Mouse (Mus musculus) 3T3-L1 (cell line): ENCODE results near the gene Twnk.
"Not testable (repeated sequence)": the region's sequence is repeated elsewhere in the genome, so short reads cannot be mapped to it uniquely, and the experiment has no call there.

Source experiments
- DNase-seq: peaks from one replicate; pipeline ENCODE4 v3.0.0-alpha.2; 2015; ENCODE audit warnings: low read depth, low spot score

Gene Twnk

DNA sequence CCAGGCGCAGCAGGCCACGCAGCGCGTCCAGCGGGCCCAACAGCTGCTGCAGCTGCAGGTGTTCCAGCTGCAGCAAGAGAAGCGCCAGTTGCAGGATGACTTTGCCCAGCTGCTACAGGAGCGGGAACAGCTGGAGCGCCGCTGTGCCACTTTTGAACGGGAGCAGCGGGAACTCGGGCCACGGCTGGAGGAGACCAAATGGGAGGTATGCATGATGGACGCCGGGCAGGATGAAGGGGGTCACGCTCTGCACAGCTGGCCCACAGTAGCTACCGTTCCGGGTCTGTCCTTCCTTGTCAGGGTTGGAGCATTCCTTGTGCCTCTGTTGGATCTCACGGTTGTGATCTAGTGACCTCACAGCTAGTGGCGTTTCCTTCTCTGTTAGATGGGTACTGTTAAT lies 19.3 kb downstream of the Twnk start:
- no peak for DNase-seq

DNA sequence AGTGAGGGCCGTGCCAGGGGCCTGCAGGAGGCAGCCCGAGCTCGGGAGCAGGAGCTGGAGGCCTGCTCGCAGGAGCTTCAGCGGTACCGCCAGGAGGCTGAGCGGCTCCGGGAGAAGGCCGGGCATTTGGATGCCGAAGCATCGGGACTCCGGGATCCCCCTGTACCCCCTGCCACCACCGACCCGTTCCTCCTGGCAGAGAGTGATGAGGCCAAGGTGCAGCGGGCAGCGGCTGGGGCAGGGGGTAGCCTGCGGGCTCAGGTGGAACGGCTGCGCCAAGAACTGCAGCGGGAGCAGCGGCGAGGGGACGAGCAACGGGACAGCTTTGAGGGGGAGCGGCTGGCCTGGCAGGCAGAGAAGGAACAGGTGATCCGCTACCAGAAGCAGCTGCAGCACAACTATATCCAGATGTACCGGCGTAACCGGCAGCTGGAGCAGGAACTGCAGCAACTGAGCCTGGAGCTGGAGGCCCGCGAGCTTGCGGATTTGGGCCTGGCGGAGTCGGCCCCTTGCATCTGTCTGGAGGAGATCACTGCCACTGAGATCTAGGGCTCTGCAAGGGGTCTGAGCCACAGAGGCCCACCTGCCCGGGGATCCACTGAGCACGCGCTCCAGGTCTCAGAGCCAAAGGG lies 20.6 kb downstream of the Twnk start:
- no peak for DNase-seq

DNA sequence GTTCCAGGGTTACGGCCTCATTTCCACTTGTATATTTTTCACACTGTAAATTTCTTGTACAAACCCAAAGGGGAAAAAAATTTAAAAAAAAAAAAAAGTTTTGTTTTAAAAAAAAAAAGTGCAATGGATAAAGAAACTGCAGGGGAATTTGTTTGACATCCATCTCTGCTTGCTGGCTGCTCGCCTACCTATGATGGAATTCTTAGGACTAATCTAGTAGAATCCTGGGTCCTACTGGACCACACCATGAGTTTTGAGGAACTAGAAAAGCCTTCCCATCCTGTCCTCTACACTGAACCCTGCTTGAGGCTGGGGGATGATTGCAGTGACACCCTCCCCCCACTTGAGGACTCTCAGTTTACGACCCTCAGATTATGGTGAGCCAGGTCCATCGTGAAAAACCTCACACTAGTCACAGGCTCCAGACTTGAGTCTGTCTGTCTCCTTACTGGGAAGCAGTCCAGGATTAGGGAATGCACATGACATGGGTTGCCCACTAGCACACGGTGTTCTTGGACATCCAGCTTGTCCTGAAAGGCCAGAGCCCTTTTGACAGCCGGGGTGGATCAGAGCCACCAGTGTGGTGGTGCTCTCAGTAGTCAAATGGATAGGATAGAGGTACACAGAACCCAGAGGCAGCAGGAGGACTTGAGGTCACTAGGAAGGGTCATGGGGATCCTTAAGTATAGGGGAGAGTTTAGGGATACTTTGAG lies 21.7 kb downstream of the Twnk start:
- DNase-seq, result peak; percentile 64

- DNase-seq, result peak; percentile 52
These were observed 22.4 kb downstream of the Twnk start for GRCm38 (mm10) chr19:45027848-45028247.

DNA sequence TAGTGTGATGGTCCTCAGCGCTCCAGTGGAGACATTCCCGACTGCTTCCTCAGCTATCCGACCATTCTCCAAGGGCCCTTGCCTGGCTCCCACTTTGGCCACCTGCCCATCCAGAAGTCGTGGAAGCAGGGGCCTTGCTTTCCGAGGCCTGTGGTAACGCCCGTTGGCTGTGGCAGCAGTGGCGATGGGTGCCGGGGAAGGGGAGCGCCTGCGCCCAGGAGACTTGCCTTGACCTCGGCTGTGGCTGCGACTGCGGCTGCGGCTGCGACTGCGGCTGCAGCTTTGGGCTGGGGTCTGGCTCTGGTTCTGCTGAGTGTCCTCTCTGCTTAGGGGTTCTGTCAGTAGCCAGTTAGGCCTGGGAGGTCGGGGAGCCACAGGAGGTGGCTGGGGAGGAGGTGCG lies 23.3 kb downstream of the Twnk start:
- DNase-seq, result no peak

DNA sequence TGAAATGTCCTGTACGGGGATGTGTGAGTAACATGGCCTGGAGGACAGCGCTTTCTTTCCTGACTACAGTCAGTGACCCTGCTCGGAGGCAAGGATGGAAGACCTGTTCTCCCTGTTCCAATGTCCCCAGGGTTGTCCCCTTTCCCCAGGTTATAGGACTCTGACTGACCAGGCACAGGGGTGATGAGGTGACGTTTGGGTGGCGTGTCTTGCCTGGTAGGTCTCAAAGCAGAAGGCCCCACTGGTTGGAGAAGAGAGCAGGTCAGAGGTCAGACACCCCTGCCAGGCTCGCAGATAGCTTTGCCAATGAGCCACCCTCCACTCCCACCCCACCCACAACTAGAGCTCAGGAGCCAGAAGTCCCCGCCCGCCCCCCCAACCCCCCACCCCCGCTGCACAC lies 24.1 kb downstream of the Twnk start:
- DNase-seq, result no peak

DNA sequence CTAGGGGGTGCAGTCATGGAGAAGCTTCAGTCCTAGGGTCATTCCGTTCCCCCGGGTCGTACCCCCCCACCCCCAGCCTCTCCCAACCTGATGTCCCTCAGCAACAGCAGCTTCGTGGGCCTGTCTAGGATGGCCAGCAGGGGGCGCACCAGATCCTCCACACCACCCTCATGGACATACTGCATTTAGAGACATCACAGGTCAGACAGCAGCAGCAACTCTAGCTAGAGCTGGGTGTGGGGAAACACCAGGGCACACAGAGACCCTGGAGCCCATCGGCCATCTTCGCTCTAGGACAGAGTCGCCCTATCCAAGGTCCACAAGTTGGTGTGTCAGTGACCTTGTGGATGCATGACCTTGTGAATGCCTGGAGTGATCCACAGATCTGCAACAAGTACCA lies 24.6 kb downstream of the Twnk start:
- peak; percentile 80 for DNase-seq

GRCm38 (mm10) chr19:45030746-45031693 lies 25.6 kb downstream of the Twnk start:
- peak; percentile 98 for DNase-seq

DNA sequence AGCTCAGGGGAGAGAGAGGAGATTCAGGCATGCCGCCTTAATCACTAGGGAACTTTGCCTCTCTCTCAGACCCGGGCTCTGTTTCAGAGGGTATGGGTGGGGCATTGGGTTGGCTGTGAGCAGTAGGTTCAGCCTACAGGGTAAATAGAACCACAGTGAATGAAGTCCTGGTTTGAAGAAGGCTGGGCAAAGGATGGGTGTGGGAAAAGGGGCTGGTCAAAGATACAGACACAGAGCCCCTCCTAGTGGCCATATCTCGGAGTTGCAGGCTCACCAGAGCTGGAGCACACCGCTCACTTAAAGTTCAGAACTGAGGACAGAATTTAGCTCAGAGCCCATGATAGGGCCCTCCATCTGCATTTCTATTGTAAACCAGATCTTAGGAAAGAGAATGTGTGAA lies 26.3 kb downstream of the Twnk start:
- peak; percentile 97 for DNase-seq

- DNase-seq, result peak; percentile 69
These were observed 27.3 kb downstream of the Twnk start for GRCm38 (mm10) chr19:45032570-45033332.

- peak; percentile 41 for DNase-seq
These were observed 31.4 kb downstream of the Twnk start for GRCm38 (mm10) chr19:45036867-45037266.

DNA sequence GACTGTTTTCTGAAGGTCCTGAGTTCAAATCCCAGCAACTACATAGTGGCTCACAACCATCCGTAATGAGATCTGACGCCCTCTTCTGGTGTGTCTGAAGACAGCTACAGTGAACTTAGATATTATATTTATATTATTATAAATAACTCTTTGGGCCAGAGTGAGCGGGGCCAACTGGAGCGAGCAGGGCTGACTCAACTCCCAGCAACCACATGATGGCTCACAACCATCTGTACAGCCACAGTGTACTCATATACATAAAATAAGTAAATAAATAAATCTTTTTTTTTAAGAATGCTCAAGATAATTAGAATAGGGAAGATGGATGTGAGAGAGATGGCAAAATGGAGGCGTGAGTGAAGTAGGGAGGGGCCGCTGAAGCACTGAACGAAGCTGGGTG lies 32.7 kb downstream of the Twnk start:
- not testable (repeated sequence) for DNase-seq

DNA sequence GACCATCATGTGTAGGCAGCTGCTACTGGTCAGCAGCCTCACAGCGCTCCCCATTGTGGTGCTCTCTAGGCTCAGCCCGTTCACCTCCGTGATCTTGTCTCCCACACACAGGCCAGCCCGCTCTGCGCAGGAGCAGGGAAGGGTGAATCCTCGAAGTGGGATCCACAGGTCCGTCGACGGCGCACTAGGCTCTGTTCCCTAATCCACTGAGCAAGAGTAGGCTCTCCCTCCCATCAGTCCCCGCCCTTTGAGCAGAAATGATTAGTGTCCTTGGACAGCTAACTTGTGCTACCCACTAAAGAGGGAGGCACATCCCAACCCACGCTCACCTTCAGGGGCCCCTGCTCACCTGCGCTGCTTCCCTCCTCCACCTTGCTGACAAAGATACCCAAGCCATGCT lies 34.8 kb downstream of the Twnk start:
- no peak for DNase-seq

GRCm38 (mm10) chr19:45044389-45044927 lies 39.0 kb downstream of the Twnk start:
- DNase-seq, result no peak

GRCm38 (mm10) chr19:45045236-45045635 lies 39.8 kb downstream of the Twnk start:
- DNase-seq, result no peak

DNA sequence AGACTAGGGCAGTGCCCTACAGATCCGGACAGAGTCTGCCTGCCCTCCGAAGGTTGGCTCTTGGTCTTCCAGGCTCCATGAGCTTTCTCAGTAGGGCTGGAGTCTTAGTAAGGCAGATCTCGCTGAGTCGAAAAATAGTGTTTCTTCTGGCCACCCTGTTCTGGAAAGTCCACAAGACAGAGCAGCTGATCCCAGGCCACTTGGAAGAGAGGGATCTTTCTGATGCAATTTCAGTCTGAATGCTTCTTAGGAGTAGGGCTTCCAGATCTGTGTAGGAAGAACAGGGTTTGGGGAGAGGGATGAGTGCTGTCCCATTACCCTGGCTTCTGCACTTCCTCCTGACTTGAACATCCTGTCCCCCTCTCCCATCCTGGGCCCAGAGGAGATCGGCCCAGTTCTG lies 40.2 kb downstream of the Twnk start, which contains the start of gene Pdzd7:
Gene Pdzd7, minus strand, starts transcription at position 67 of the 400 bp plus-strand sequence.
- DNase-seq, result no peak

DNA sequence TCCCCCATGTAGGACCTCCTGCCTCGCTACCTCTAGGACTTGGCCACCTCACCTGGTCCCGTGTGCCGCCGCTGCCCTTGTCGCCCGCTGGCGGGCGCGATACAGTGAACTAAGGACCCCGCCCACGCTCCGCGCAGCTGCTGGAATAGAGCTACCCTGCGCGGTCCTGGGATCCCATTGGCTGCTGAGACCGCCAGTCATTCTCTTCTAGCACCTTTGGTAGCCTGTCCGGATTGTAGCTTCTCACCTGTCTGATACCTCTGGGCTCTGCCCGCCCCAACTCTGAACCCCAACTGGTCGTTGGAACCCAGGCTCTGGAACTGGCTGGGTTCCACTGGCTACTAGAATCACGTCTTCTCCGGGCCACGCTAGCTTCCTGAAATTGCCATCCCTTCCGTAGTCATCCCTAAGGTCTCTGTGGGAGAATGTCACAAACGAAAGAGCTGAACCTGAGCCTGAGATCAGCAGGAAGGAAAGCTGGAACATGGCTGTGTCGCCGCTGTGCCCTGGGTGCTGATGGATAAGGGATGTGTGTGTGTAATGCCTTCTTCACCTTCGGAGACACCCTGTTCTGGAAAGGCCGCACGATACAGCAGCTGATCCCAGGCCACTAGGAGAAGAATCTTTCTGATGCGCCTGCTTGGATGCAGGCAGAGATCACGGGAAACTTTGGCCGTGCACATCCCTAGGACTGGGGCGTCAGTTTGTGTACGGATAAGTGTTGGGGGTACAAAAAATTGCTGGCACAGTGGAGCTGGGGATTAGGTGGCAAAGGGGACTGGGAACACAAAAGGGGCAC lies 41.3 kb downstream of the Twnk start:
- peak; percentile 87 for DNase-seq

DNA sequence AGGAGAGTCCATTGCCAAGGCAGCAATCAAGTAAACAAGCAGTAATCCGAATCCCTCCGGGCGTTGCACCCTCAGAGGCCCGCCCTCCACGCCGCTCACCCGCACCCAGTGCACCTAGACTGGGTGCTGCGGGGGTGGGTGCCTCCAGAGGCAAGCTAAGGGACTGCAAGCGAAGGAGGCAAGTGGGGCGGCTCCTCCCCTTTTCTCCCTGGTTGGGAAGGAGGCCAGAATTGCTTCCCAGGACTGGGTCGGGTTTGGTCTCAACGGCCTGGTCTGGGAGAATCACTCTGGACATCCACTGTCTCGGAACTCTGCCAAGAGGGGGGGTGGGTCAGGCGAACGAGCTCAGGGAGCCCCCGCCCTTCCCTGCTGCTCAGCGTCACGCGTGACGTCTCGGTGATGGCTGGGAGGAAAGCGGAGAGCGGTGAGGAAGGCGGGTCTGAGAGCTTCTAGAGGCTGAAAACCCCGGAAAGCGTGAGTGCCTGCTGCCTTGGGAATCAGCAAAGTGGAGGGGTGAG lies 42.0 kb downstream of the Twnk start, which contains the start of gene Sfxn3:
Gene Sfxn3, plus strand, starts transcription at position 87 of the 518 bp plus-strand sequence.
- peak; percentile 99 for DNase-seq

DNA sequence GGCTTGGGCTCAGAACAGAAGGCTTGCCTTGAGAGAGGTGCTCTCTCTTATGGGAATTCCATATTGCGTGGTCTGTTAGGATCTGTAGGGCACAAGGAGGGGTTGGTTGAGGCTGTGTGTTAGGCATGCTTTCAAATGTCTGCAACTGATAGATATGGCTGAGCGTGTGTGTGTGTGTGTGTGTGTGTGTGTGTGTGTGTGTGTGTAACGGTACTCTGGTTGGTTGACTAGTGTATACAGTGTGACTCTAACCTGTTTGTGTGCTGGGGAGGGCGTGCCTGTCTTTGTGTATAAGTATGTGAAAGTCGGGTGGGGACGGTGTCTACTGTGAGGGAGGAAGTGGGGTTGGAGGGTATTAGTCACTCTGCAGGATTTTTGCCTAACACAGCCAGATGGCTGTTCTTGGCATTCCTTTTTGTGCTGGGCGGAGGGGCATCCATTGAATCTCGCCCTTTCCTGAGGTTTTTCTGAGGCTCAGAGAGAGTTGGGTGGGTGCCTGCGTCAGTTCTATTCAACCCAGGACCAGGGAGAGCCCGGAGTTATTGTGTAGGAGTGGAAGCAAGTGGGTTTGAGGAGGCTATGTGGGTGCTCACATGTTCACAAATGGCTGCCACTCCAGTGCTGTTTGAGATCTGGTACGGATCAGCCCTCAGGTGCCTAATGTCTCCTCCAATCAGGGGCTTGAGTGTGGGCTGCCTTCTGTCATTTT lies 42.6 kb downstream of the Twnk start:
- DNase-seq, result peak; percentile 97
